Mouse (Mus musculus) cerebellum, adult 2 months (tissue): ENCODE data around the gene Lman1l. TPM values are rescaled to one million over a fixed set of nuclear protein-coding genes. Genes with fewer than 3 reads are reported as not detected.
A peak's percentile ranks its signal among the peaks of the same experiment; 100 is the strongest.

ENCODE experiments used
- DNase-seq, 2 experiments: peaks; one replicate each; pipeline ENCODE4 v3.0.0; 2021
- H3K27ac ChIP-seq: fragments of 200-500 bp; 2 replicates; pipeline ENCODE4 v1.5.1; 2012; ENCODE audit warnings: low read length, control low read depth, inconsistent platforms; ENCODE audit not compliant: insufficient read depth
- H3K27me3 ChIP-seq: fragments of 200-500 bp; 2 replicates; pipeline ENCODE4 v1.6.1; 2012; ENCODE audit warnings: inconsistent platforms, mild to moderate bottlenecking, low read length, moderate library complexity; ENCODE audit not compliant: control insufficient read depth, insufficient read depth
- H3K4me1 ChIP-seq: fragments of 200-500 bp; 2 replicates; pipeline ENCODE4 v1.6.1; 2011; ENCODE audit warnings: low read length; ENCODE audit not compliant: control insufficient read depth, insufficient read depth
- H3K4me3 ChIP-seq: fragments of 200-500 bp; replicated peaks from 2 replicates; pipeline ENCODE3; 2011; ENCODE audit warnings: mild to moderate bottlenecking, low read depth, low read length, control low read depth; ENCODE audit not compliant: insufficient read depth
- CTCF ChIP-seq: fragments of 200-500 bp; IDR thresholded peaks from 2 replicates; pipeline ENCODE4 v1.5.1; 2011; ENCODE audit warnings: low read depth, mild to moderate bottlenecking, control low read depth, low read length, moderate library complexity, borderline replicate concordance; ENCODE audit not compliant: insufficient read depth
- POLR2A ChIP-seq: fragments of 200-500 bp; IDR thresholded peaks from 2 replicates; pipeline ENCODE4 v1.6.1; 2011; ENCODE audit warnings: low read length, control low read depth, borderline replicate concordance; ENCODE audit not compliant: insufficient read depth
- WGBS: fragments of 180-500 bp; shearing (Covaris S2); methylation state at CpG from one replicate; pipeline ENCODE4 v1.1.7; 2018; 5-methylcytosine and 5-hydroxymethylcytosine counted together
- polyA plus RNA-seq: library from polyadenylated mRNA; depleted of rRNA; stranded (reverse); fragments of >200 nt; gene quantifications from 2 replicates; pipeline ENCODE4 v1.2.3, GENCODE M21; 2012

Gene Lman1l
- polyA plus RNA-seq, 1 experiment: not detected

DNA sequence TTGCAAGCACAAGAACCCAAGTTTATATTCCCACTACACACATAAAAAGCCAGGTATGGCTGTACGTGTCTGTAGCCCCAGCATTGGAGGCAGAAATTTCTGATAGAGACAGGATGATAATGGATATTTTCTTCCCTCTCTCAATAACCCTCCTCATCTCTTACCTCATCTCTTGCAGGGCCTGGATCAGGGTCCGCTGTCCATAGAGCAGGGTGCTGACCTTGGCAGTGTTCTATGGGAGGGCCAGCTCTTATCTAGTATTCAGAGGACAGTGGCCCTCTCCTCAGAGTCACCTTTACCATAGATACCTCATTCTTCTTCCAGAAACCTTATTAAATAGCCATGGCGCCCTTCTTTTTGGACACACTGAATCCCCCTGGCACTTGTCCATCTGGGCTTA is 10.8 kb downstream of the Lman1l start:
- Histone ChIP-seq H3K4me1 (peaks cover 20% of the 10 kb centered on the region), H3K4me3 (no peak overlapping the region), H3K27ac (0 out of 2 replicates have a peak overlapping the region, but pooled peaks have one; percentile 36), H3K27me3 (no peaks in the 10 kb centered on the region)
- no peak for DNase-seq
- TF ChIP-seq POLR2A: no peak
- no peak for TF ChIP-seq CTCF
- 84% methylated on average over 3 of the region's 3 CpGs for WGBS

DNA sequence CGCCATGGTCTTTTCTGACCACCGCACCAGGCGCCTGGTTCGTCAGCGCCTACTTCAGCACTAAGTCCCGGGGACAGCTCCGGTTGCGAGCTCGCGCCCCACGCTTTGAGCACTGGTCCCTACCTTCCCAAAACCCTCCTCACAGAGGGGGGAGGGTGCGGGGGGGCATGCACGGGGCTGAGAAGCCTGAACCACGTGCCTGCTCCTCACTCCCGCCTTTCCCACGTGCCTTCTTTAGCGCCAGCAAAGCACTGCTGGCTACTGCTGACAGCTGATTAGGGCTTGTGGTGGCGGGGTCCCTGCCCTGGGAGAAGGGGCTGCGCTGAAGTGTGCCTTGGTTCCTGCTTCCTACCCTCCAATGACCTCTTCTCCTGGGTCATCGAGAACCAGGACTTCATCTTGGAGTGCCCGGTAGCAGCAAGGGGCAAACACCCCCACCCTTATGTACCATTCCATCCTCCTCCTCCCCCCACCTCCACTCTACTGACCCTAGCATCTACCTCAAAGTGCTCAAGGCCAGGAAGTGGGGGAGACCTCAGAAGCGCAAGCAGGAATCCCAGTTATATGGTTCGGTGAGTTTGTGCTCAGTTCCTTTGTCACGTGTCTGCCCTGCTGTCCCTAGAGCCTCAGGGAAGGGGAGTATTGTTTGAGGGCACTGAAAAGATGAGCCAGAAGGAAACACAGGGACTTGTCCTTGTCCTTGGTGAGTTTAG is 14.3 kb downstream of the Lman1l start, which contains the start of gene Cplx3:
Cplx3 (minus strand) TSS at position 143 of the 713 bp plus-strand sequence.
- Histone ChIP-seq H3K4me3 (no peak within 1 kb of the TSS), H3K27me3 (no peaks in the 10 kb centered on the region), H3K4me1 (peaks cover 20% of the 10 kb centered on the region), H3K27ac (no peak within 1 kb of the TSS)
- no peak for TF ChIP-seq POLR2A
- TF ChIP-seq CTCF: no peak
- no peak for DNase-seq
- WGBS: 13% methylated on average over 24 of the region's 24 CpGs

DNA sequence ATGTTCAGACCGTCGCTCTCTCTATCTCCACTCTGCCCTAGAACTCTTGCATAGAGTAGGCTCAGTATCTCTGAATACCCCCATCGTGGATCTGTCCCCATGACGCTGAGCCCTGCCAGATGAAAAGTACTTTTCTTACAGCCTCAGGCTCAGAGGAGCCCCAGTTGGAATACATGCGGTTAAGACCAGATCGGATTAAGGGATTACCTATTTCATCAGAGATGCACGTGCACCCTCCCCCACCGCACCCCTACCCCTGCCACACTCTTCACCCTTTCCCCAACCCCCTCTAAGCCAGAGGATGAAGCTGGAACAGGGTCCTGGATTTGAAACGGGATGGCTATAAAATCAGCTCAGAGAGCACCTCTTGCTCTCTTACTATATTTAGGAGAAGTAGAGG is 15.1 kb downstream of the Lman1l start:
- 34% methylated on average over 9 of the region's 9 CpGs for WGBS
- DNase-seq: no peak

DNA sequence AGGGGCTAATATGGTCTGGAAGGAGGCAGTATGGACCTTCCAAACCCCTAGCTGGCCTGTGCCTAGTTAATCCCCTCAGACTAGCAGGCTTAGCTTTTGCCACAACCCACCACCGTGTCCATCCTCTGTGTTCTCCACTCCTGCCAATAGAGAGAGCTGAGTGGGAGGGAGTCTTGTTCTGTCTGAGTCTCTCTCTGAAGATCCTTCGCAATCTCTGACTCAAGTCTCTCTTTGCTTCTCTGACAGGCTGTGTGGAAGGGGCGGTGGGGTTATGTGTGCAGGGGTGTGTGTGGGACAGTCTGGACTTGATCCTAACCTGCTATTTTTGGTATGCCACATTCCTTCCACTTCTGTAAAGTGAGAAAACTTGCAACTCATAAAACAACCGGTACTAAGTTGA is 15.7 kb downstream of the Lman1l start:
- 81% methylated on average over 4 of the region's 4 CpGs for WGBS
- peaks cover 8% of the 10 kb centered on the region; the same call in 1 of the 2 replicates for H3K4me1 ChIP-seq
- no peak overlapping the region for H3K4me3 ChIP-seq
- no peak for DNase-seq
- no peak overlapping the region for H3K27ac ChIP-seq
- H3K27me3 ChIP-seq: no peaks in the 10 kb centered on the region
- no peak for TF ChIP-seq POLR2A
- TF ChIP-seq CTCF: no peak

More for the DNA sequence above, 15.1 kb downstream of the Lman1l start:
- Histone ChIP-seq H3K27me3 (no peaks in the 10 kb centered on the region), H3K4me3 (no peak overlapping the region), H3K27ac (no peak overlapping the region), H3K4me1 (peaks cover 14% of the 10 kb centered on the region)
- no peak for TF ChIP-seq POLR2A
- TF ChIP-seq CTCF: no peak

DNA sequence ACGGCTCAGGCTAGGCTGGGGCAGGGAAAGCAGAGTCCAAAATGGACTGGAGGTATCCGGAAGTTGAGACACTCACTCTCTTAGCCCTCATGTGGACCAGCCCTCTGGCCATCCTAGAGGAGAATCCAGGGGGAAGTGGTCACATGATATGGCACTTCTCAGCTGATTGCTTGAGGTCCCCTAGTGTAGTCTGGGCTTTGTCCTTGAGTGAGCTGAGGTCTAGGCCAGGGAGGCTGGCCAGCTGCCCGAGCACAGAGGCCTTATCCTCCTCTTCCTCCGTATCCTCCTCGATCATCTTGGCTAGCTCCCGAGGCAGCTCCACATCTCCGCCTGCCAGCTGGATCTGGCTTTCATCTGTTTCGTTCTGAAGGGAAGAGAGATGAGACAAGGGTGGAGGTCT is 18.5 kb downstream of the Lman1l start:
- TF ChIP-seq CTCF: no peak
- Histone ChIP-seq H3K4me1 (peaks cover 7% of the 10 kb centered on the region; the same call in 1 of the 2 replicates), H3K4me3 (no peak overlapping the region), H3K27me3 (no peaks in the 10 kb centered on the region), H3K27ac (no peak overlapping the region)
- 51% methylated on average over 8 of the region's 8 CpGs for WGBS
- DNase-seq: no peak

DNA sequence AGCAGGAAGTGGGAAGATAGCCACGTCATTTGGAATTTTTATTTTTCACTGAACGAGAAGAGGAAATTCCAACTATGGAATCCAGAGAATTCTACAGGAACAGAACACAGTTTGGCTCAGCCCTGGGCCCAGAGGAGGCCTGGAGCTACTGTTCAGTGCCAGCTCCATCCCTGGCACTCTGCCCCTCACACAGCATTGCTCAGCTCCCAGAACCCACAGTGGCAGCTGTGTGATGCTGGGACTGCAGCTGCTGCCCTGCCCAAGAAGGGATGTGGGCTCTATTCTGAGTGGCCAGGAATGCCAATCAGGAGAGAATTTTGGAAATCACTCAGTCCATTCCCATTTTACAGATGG is 19.2 kb downstream of the Lman1l start:
- WGBS: 21% methylated on average over 2 of the region's 2 CpGs
- H3K4me3 ChIP-seq: no peak overlapping the region
- TF ChIP-seq CTCF (no peak), POLR2A (no peak)
- peaks cover 3% of the 10 kb centered on the region; the same call in 1 of the 2 replicates for H3K4me1 ChIP-seq
- H3K27ac ChIP-seq: no peak overlapping the region
- peak; percentile 38 to 50 for DNase-seq
- no peaks in the 10 kb centered on the region for H3K27me3 ChIP-seq

DNA sequence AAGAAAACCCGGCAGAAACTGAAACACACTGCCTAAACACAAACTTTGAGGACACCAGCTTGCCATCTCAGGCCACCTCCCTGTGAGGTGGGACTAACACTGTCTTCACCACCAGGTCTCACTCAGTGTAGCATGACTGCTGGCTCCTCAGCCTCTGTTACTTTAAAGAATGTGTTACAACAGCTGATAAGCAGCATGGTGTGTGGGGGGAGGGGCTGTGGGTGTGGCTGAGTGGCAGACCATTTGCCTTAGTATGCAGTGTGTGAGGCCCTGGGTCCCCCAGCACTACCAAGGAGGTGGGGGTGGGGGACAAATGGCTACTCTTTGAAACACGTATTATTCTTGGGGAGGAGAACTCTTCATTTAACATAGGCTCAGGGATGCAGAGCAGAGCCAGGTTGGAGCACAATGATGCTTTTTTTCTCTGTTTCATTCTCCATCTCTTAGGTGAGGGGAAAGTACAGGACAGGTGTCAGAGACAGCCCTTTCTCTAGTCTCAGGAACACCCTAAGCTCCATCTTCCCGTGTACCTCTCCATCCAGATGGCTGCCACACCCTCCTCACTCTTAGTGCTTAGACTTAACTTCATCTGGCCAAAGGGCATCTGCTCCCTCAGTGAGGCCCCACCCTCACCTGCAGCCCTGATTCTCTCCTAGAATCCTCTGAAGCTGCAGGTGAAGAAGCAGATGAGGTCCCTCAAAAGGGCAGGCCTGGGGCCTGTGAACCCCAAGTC is 19.8 kb downstream of the Lman1l start:
- Histone ChIP-seq H3K27me3 (no peaks in the 10 kb centered on the region), H3K4me1 (no peaks in the 10 kb centered on the region), H3K27ac (no peak overlapping the region), H3K4me3 (no peak overlapping the region)
- no peak for DNase-seq
- WGBS: 66% methylated on average over 3 of the region's 3 CpGs
- TF ChIP-seq POLR2A (no peak), CTCF (no peak)

DNA sequence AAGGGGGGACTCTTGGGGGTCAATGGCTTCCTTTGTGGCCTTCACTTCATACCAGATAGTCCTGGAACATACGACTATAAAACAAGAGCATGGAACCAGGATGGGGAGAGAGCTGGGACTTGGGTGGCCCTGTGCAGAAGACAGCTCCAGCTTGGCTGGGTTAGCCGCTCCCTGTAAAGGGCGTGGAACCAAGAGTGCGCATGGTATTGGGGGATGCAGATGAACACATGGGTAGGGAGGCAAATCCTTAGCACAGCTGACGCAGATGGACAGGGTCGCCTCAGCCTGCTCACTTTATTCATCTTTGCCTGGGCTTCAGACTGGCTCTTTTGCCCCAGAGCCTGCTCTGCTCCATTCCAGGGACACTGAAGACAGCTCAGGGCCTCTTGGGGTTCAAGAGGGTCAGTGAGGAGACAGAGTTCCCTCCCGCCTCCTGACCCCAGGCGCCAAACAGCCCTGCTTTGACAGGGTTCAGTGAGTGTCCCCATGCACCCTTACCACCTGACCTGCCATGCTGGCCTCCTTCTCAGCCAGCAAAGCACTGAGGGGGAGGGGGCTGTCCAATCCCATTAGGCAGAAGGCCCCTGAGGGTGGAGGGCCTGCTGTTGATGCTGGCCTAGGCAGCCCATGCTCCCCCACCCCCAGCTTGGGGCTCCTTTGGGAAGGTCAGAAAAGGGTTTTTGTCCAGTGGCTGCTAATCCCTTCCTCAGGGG is 21.6 kb downstream of the Lman1l start:
- H3K4me3 ChIP-seq: no peak overlapping the region
- H3K27ac ChIP-seq: no peak overlapping the region
- TF ChIP-seq CTCF: no peak
- TF ChIP-seq POLR2A: no peak
- 55% methylated on average over 8 of the region's 8 CpGs for WGBS
- no peaks in the 10 kb centered on the region for H3K4me1 ChIP-seq
- H3K27me3 ChIP-seq: no peaks in the 10 kb centered on the region
- DNase-seq: no peak
